Mouse (Mus musculus) CH12.LX (cell line): ENCODE data around the gene Wdr19. TPM values are rescaled to one million over a fixed set of nuclear protein-coding genes. Genes with fewer than 3 reads are reported as not detected.

ENCODE experiments used
- DNase-seq: peaks from one replicate; pipeline ENCODE4 v3.0.0-alpha.2; 2013; ENCODE audit errors: extremely low read depth
- H3K27ac ChIP-seq: 2 replicates; pipeline ENCODE4 v1.5.1; 2012; ENCODE audit warnings: low read depth, mild to moderate bottlenecking, control low read depth, moderate library complexity; ENCODE audit not compliant: insufficient read depth
- H3K27me3 ChIP-seq: replicated peaks from 2 replicates; pipeline ENCODE3; 2012; ENCODE audit warnings: inconsistent platforms
- H3K36me3 ChIP-seq, 2 experiments: replicated peaks in 1 of 2; 2 replicates each; pipeline versions ENCODE3 to v1.6.1; 2012; ENCODE audit warnings: inconsistent platforms in 1 of 2, low read length in 1 of 2, mild to moderate bottlenecking in 1 of 2, mixed read lengths in 1 of 2, moderate library complexity in 1 of 2; ENCODE audit not compliant: control insufficient read depth in 1 of 2, insufficient read depth in 1 of 2
- H3K4me1 ChIP-seq, 2 experiments: 2 replicates each; pipeline ENCODE4 v1.6.1; 2012; ENCODE audit warnings: inconsistent platforms in 1 of 2, moderate library complexity in 1 of 2; ENCODE audit not compliant: insufficient read depth in 2 of 2, control insufficient read depth in 1 of 2
- H3K4me2 ChIP-seq: 2 replicates; pipeline ENCODE4 v1.6.1; 2012; ENCODE audit warnings: low read depth, mild to moderate bottlenecking, control low read depth; ENCODE audit not compliant: poor library complexity, insufficient read depth, severe bottlenecking
- H3K4me3 ChIP-seq, 3 experiments: fragments of 150-350 bp in 1 of 3; sonication (generic) in 1 of 3; replicated peaks in 1 of 3; 2 replicates each; pipeline versions ENCODE3 to v1.5.1; 2011 to 2012; ENCODE audit warnings: low read depth in 2 of 3, low read length in 2 of 3, mild to moderate bottlenecking in 2 of 3, moderate library complexity in 2 of 3, control low read depth in 1 of 3, improper control_type of control experiment in 1 of 3, inconsistent platforms in 1 of 3, mixed read lengths in 1 of 3; ENCODE audit not compliant: poor library complexity in 1 of 3
- H3K79me2 ChIP-seq: replicated peaks from 2 replicates; pipeline ENCODE4 v1.6.1; 2012; ENCODE audit warnings: mild to moderate bottlenecking, moderate library complexity; ENCODE audit not compliant: control insufficient read depth, poor library complexity, insufficient read depth, severe bottlenecking; ENCODE audit errors: extremely low read depth
- H3K9ac ChIP-seq: 2 replicates; pipeline ENCODE4 v1.6.1; 2012; ENCODE audit warnings: low read depth, mild to moderate bottlenecking, control low read depth, moderate library complexity; ENCODE audit not compliant: insufficient read depth
- H3K9me3 ChIP-seq: replicated peaks from 2 replicates; pipeline ENCODE3; 2012; ENCODE audit warnings: low read length, inconsistent platforms, mixed read lengths
- BHLHE40 ChIP-seq: IDR thresholded peaks from 2 replicates; pipeline ENCODE4 v1.6.1; 2011; ENCODE audit warnings: mild to moderate bottlenecking, low read depth, low read length, improper control_type of control experiment
- CHD1 ChIP-seq: IDR thresholded peaks from 2 replicates; pipeline ENCODE4 v1.6.1; 2012; ENCODE audit warnings: low read depth, low read length, improper control_type of control experiment, inconsistent platforms
- CTCF ChIP-seq, 2 experiments: IDR thresholded peaks in 1 of 2; conservative IDR thresholded peaks in 1 of 2; 2 replicates each; pipeline ENCODE4 v1.5.1; 2011 to 2012; ENCODE audit warnings: low read depth in 2 of 2, low read length in 2 of 2, improper control_type of control experiment in 1 of 2, inconsistent platforms in 1 of 2, mild to moderate bottlenecking in 1 of 2, moderate library complexity in 1 of 2
- E2F4 ChIP-seq: IDR thresholded peaks from 2 replicates; pipeline ENCODE4 v1.6.1; 2011; ENCODE audit warnings: low read depth, low read length, improper control_type of control experiment; ENCODE audit not compliant: insufficient replicate concordance
- EP300 ChIP-seq: IDR thresholded peaks from 2 replicates; pipeline ENCODE4 v1.6.1; 2011; ENCODE audit warnings: low read length, improper control_type of control experiment
- ETS1 ChIP-seq: conservative IDR thresholded peaks from 2 replicates; pipeline ENCODE4 v1.6.1; 2012; ENCODE audit warnings: low read depth, mild to moderate bottlenecking, inconsistent platforms, low read length, improper control_type of control experiment, moderate library complexity
- GABPA ChIP-seq: IDR thresholded peaks from 2 replicates; pipeline ENCODE4 v1.6.1; 2012; ENCODE audit warnings: low read depth, low read length, improper control_type of control experiment, inconsistent platforms; ENCODE audit not compliant: insufficient replicate concordance
- HCFC1 ChIP-seq: IDR thresholded peaks from 2 replicates; pipeline ENCODE4 v1.6.1; 2012; ENCODE audit warnings: low read depth, mild to moderate bottlenecking, inconsistent platforms, low read length, improper control_type of control experiment
- IRF4 ChIP-seq: IDR thresholded peaks from 2 replicates; pipeline ENCODE4 v1.6.1; 2014; ENCODE audit warnings: low read depth, mild to moderate bottlenecking, inconsistent platforms, low read length, improper control_type of control experiment
- JUN ChIP-seq: IDR thresholded peaks from 2 replicates; pipeline ENCODE4 v1.6.1; 2011; ENCODE audit warnings: low read depth, mild to moderate bottlenecking, low read length, improper control_type of control experiment, moderate library complexity; ENCODE audit not compliant: insufficient read depth
- MAFK ChIP-seq: IDR thresholded peaks from 2 replicates; pipeline ENCODE4 v1.6.1; 2011; ENCODE audit warnings: low read length, improper control_type of control experiment; ENCODE audit not compliant: insufficient replicate concordance
- MAX ChIP-seq: IDR thresholded peaks from 2 replicates; pipeline ENCODE4 v1.6.1; 2011; ENCODE audit warnings: low read length, improper control_type of control experiment
- MEF2A ChIP-seq: IDR thresholded peaks from 2 replicates; pipeline ENCODE4 v1.6.1; 2014; ENCODE audit warnings: low read depth, mild to moderate bottlenecking, inconsistent platforms, low read length, improper control_type of control experiment, borderline replicate concordance
- MXI1 ChIP-seq: IDR thresholded peaks from 2 replicates; pipeline ENCODE4 v1.6.1; 2011; ENCODE audit warnings: mild to moderate bottlenecking, low read depth, low read length, improper control_type of control experiment
- NELFE ChIP-seq: IDR thresholded peaks from 2 replicates; pipeline ENCODE4 v1.6.1; 2011; ENCODE audit warnings: low read depth, low read length, improper control_type of control experiment
- NRF1 ChIP-seq: IDR thresholded peaks from 2 replicates; pipeline ENCODE4 v1.6.1; 2014; ENCODE audit warnings: low read depth, mild to moderate bottlenecking, inconsistent platforms, low read length, improper control_type of control experiment, moderate library complexity
- PAX5 ChIP-seq: IDR thresholded peaks from 2 replicates; pipeline ENCODE4 v1.6.1; 2012; ENCODE audit warnings: low read length, inconsistent platforms, mixed read lengths
- POLR2A ChIP-seq: IDR thresholded peaks from 2 replicates; pipeline ENCODE4 v1.6.1; 2011; ENCODE audit warnings: low read depth, mild to moderate bottlenecking, improper control_type of control experiment, low read length
- POLR2AphosphoS2 ChIP-seq: IDR thresholded peaks from 2 replicates; pipeline ENCODE4 v1.6.1; 2011; ENCODE audit warnings: low read depth, low read length, improper control_type of control experiment
- RAD21 ChIP-seq: IDR thresholded peaks from 2 replicates; pipeline ENCODE4 v1.6.1; 2011; ENCODE audit warnings: low read depth, mild to moderate bottlenecking, low read length, improper control_type of control experiment, moderate library complexity
- SIN3A ChIP-seq: IDR thresholded peaks from 2 replicates; pipeline ENCODE4 v1.6.1; 2012; ENCODE audit warnings: low read length, improper control_type of control experiment, inconsistent platforms
- SMC3 ChIP-seq: IDR thresholded peaks from 2 replicates; pipeline ENCODE4 v1.6.1; 2011; ENCODE audit warnings: low read depth, low read length, improper control_type of control experiment
- TBP ChIP-seq: conservative IDR thresholded peaks from 2 replicates; pipeline ENCODE4 v1.6.1; 2011; ENCODE audit warnings: low read depth, low read length, improper control_type of control experiment
- UBTF ChIP-seq: IDR thresholded peaks from 2 replicates; pipeline ENCODE4 v1.6.1; 2012; ENCODE audit warnings: low read depth, mild to moderate bottlenecking, inconsistent platforms, low read length, improper control_type of control experiment, moderate library complexity
- USF1 ChIP-seq: IDR thresholded peaks from 2 replicates; pipeline ENCODE4 v1.6.1; 2014; ENCODE audit warnings: low read depth, mild to moderate bottlenecking, inconsistent platforms, low read length, improper control_type of control experiment
- ZMIZ1 ChIP-seq: IDR thresholded peaks from 2 replicates; pipeline ENCODE4 v1.6.1; 2012; ENCODE audit warnings: low read depth, mild to moderate bottlenecking, inconsistent platforms, low read length, improper control_type of control experiment
- dilution Hi-C: fragments of 300-500 bp; cut with MboI; formaldehyde crosslinking; loops from 2 replicates; pipeline ENCODE4 v1.14.3; 2020; ENCODE audit warnings: low sequenced_read_pairs; ENCODE audit not compliant: extremely low pct_unique_long_range_greater_than_20kb, extremely low pct_ligation_motif_present
- in situ Hi-C: fragments of 300-500 bp; cut with MboI; formaldehyde crosslinking; loops from 3 replicates; pipeline ENCODE4 v1.14.3; 2019; ENCODE audit warnings: low sequenced_read_pairs, low pct_ligation_motif_present, low pct_unique_long_range_greater_than_20kb, mixed read lengths
- polyA plus RNA-seq: library from polyadenylated mRNA; unstranded; fragments of >175 nt; gene quantifications from 2 replicates; pipeline ENCODE4 v1.2.1, GENCODE M21; 2012; ENCODE audit warnings: low read depth; ENCODE audit not compliant: insufficient read length
- total RNA-seq, 2 experiments: library from RNA; depleted of rRNA; stranded (reverse); fragments of 300-350 nt in 1 of 2; fragments of >200 nt in 1 of 2; gene quantifications; 2 replicates each; pipeline ENCODE4 v1.2.3; 2012 to 2014

Gene Wdr19
- total and polyA plus RNA-seq, 3 experiments = 1.4 to 1.7 (median 1.5) TPM

- no peak for DNase-seq
- in situ Hi-C loops = loop anchor here (10.0 kb wide), 1 partner anchor 367 kb away; no protein-coding TSS in a partner anchor
- TF ChIP-seq EP300 (no peak), ZMIZ1 (no peak), GABPA (no peak), MAFK (no peak), E2F4 (no peak), UBTF (no peak), BHLHE40 (no peak), SIN3A (no peak), HCFC1 (no peak), MXI1 (no peak), NRF1 (no peak), IRF4 (no peak), MAX (no peak), POLR2A (no peak), PAX5 (no peak), NELFE (no peak), MEF2A (no peak), POLR2AphosphoS2 (no peak), CHD1 (no peak), ETS1 (no peak)
- Histone ChIP-seq H3K27ac (no peak overlapping the region), H3K9ac (no peak overlapping the region), H3K4me1 (no peaks in the 10 kb centered on the region), H3K4me2 (no peak overlapping the region), H3K36me3 (peaks cover 0 to 5% of the 10 kb centered on the region in 2 experiments), H3K27me3 (no peaks in the 10 kb centered on the region), H3K9me3 (no peaks in the 10 kb centered on the region), H3K4me3 (no peak overlapping the region), H3K79me2 (no peaks in the 10 kb centered on the region)
- dilution Hi-C loops = no loop called here
These were observed 31.9 kb downstream of the Wdr19 start for GRCm38 (mm10) chr5:65231289-65232003.

GRCm38 (mm10) chr5:65242740-65243139, 43.2 kb downstream of the Wdr19 start:
- no peak overlapping the region for H3K4me2 ChIP-seq
- no peak overlapping the region for H3K27ac ChIP-seq
- peaks cover 0 to 3% of the 10 kb centered on the region in 2 experiments for H3K36me3 ChIP-seq
- dilution Hi-C loops (no loop called here), in situ Hi-C loops (no loop called here)
- H3K4me3 ChIP-seq = no peak overlapping the region
- no peak overlapping the region for H3K9ac ChIP-seq
- no peaks in the 10 kb centered on the region for H3K9me3 ChIP-seq
- peak; percentile 55 for TF ChIP-seq RAD21
- no peak for TF ChIP-seq CHD1
- TF ChIP-seq CTCF (conservative IDR thresholded peaks at IDR 0.05 in 1 of 2, IDR thresholded peaks at IDR 0.05 in 1 of 2; ENCODE audit: low read depth in 2 of 2, low read length in 2 of 2) = peak in 1 of 2 experiments; percentile 66; a peak in 3 of 4 replicates
- peak; percentile 42 for TF ChIP-seq SMC3
- TF ChIP-seq POLR2AphosphoS2 = no peak
- no peak for TF ChIP-seq JUN
- TF ChIP-seq E2F4 = no peak
- no peak for TF ChIP-seq USF1
- TF ChIP-seq TBP = no peak
- H3K79me2 ChIP-seq = no peaks in the 10 kb centered on the region
- peak; percentile 71 for DNase-seq
- no peaks in the 10 kb centered on the region for H3K4me1 ChIP-seq
- H3K27me3 ChIP-seq = no peaks in the 10 kb centered on the region
